Mouse (Mus musculus) forebrain, embryonic 13.5 days (tissue): ENCODE measurements at regions not wholly inside any gene's neighbourhood (a gene's known extent, or its start where the extent isn't known, plus 50 kb on each side); places are given as distances from the start of the nearest gene placed in this dataset.

Experiments used
- ATAC-seq: fragments of 200-750 bp; cut with Nextera tagmentation; 2 replicates; pipeline ENCODE4 v1.8.0; 2017
- H3K27ac ChIP-seq: fragments of 300-500 bp; sonication (generic); 2 replicates; pipeline ENCODE4 v1.5.1; 2015; ENCODE audit warnings: inconsistent platforms, mild to moderate bottlenecking, moderate library complexity
- H3K27me3 ChIP-seq: fragments of 300-500 bp; sonication (generic); 2 replicates; pipeline ENCODE4 v1.6.1; 2015; ENCODE audit warnings: mild to moderate bottlenecking, inconsistent platforms
- H3K36me3 ChIP-seq: fragments of 300-500 bp; sonication (generic); 2 replicates; pipeline ENCODE4 v1.6.1; 2015; ENCODE audit warnings: mild to moderate bottlenecking, inconsistent platforms; ENCODE audit not compliant: poor library complexity, severe bottlenecking
- H3K4me1 ChIP-seq: fragments of 300-500 bp; sonication (generic); 2 replicates; pipeline ENCODE4 v1.6.1; 2015; ENCODE audit warnings: inconsistent platforms
- H3K4me2 ChIP-seq: fragments of 300-500 bp; sonication (generic); 2 replicates; pipeline ENCODE4 v1.6.1; 2015; ENCODE audit warnings: inconsistent platforms, mild to moderate bottlenecking, moderate library complexity
- H3K4me3 ChIP-seq: fragments of 300-500 bp; sonication (generic); 2 replicates; pipeline ENCODE4 v1.5.1; 2015; ENCODE audit warnings: mild to moderate bottlenecking, inconsistent platforms
- H3K9ac ChIP-seq: fragments of 300-500 bp; sonication (generic); 2 replicates; pipeline ENCODE4 v1.6.1; 2015; ENCODE audit warnings: mild to moderate bottlenecking, inconsistent platforms
- H3K9me3 ChIP-seq: fragments of 300-500 bp; sonication (generic); replicated peaks from 2 replicates; pipeline ENCODE4 v1.6.1; 2016; ENCODE audit warnings: inconsistent platforms
- WGBS: fragments of 180-500 bp; shearing (Covaris S2); methylation state at CpG from one replicate; pipeline ENCODE4 v1.1.7; 2015; 5-methylcytosine and 5-hydroxymethylcytosine counted together

DNA sequence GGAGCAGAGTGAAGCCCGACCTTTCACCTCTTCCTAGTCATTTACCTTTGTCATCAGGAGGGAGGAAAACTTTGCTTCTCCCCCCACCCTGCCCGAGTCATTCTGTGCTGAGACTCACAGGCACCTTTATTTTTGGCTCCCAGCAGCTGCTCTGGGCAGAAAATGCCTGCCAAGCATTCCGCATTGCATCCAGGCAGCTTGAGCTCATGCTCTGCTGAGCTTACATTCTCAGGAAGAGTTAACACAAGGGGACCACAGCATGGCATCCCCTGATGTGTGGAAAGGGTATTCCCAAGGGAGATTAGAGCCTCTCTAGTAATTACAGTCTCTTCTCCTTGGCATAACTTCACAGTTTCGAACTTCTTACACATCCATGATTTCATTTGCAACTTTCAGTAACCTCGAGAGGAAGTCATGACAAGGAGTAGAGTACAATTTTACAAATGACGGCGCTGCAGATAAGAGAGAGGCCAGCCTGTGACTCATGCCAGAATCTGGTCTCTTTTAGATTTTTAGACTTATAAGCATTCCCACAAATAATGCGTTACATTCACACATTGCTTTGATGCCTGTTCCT lies 370.3 kb downstream of the Gpam start:
- peak; percentile 59; the same call in 1 of the 2 replicates for ATAC-seq
- H3K9me3 ChIP-seq: no peaks in the 10 kb centered on the region

DNA sequence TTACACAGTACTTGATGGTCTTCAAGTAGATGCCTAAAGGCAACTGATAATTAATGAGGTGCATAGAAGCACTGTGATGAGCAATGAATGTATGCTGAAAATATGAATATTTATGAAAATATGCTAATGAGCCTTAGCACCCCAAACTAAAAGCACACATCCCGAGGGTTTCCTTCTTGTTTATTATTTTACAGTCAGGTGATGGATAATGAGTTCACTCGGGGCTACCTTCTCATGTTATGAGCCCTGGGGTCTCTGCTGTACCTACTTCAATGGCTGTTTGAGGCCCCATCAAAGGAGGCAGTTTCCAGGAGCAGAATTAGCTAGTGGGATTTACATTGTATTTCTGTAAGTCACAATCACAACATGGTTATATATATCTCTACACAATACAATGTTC lies 371.6 kb downstream of the Gpam start:
- Histone ChIP-seq H3K27ac (no peak overlapping the region), H3K36me3 (no peaks in the 10 kb centered on the region), H3K9ac (no peak overlapping the region), H3K27me3 (no peaks in the 10 kb centered on the region), H3K4me1 (peaks cover 6% of the 10 kb centered on the region; the same call in 1 of the 2 replicates), H3K4me3 (no peak overlapping the region), H3K4me2 (no peak overlapping the region), H3K9me3 (no peaks in the 10 kb centered on the region)
- ATAC-seq: no peak
- 52% methylated on average over 2 of the region's 2 CpGs for WGBS

More for the DNA sequence above, 370.3 kb downstream of the Gpam start:
- Histone ChIP-seq H3K4me3 (no peak overlapping the region), H3K9ac (no peak overlapping the region), H3K4me1 (peaks cover 6% of the 10 kb centered on the region; the same call in 1 of the 2 replicates), H3K4me2 (no peak overlapping the region), H3K36me3 (no peaks in the 10 kb centered on the region), H3K27me3 (no peaks in the 10 kb centered on the region), H3K27ac (no peak overlapping the region)
- WGBS: 54% methylated on average over 8 of the region's 8 CpGs

DNA sequence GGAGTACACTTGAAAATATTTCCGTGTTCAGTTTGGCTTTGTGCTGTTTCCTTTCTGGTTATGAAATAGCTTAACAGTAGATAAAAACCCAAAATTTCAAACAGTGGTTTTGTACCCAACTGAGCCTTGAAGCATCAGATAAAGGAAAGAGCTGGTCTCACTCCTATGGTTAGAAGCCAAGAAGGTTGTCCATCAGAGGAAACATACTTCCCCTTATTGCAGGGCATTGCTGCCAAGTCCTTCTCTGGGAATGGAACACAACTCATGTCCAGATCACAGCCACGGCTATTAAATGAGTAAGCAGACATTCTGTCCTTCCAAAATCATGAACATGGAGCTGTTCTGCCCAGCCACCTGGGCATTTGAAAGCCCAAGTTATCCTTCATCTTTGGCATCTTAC lies 393.1 kb downstream of the Gpam start:
- H3K9ac ChIP-seq: no peak overlapping the region
- no peak overlapping the region for H3K4me2 ChIP-seq
- H3K36me3 ChIP-seq: no peaks in the 10 kb centered on the region
- H3K4me3 ChIP-seq: no peak overlapping the region
- no peak for ATAC-seq
- H3K9me3 ChIP-seq: no peaks in the 10 kb centered on the region
- whole genome bisulfite sequencing: 80% methylated on average over 2 of the region's 2 CpGs
- no peak overlapping the region for H3K27ac ChIP-seq
- H3K4me1 ChIP-seq: no peaks in the 10 kb centered on the region
- no peaks in the 10 kb centered on the region for H3K27me3 ChIP-seq

DNA sequence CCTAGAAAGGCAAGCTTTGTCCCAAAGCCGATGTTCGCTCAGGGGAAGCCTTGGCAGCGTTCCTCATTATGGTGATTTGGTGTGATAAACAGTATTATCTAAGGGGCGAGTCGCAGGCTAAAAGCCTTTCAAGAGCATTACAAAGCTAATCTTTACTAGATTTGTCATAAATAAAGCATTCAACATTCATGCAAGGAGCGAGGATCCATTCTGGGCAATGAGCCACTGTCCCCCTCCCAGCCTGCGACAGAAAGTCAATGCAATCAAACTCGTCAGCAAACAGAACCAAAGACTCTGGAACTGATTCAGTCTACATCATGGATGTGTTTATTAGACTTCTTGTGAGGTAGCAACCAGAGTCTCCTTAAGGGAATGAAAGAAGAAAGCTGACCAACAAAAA lies 395.3 kb downstream of the Gpam start:
- Histone ChIP-seq H3K9me3 (no peaks in the 10 kb centered on the region), H3K27me3 (no peaks in the 10 kb centered on the region), H3K27ac (no peak overlapping the region), H3K4me2 (no peak overlapping the region), H3K36me3 (no peaks in the 10 kb centered on the region), H3K4me1 (no peaks in the 10 kb centered on the region), H3K4me3 (no peak overlapping the region), H3K9ac (no peak overlapping the region)
- no peak for ATAC-seq
- 63% methylated on average over 8 of the region's 8 CpGs for WGBS

DNA sequence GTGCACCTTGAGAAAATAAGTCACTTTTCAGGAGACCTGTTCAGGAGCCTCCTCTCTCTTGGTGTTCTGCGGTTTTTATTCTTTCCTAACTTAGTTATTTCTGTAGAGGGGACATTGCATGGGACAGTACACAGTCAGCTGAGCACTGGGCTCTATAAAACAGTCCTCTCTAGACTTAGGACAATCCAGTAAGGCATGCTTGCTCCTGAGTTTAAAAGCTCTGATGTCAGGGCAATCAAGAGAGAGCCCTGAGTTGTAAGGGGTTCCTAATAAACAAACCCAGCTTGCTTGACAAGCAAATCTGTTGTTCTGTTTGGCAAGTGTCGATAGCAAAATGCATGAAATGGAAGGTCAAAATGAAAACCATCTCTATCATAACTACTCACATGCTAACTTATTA lies 395.7 kb downstream of the Gpam start:
- no peak for ATAC-seq
- H3K4me3 ChIP-seq: no peak overlapping the region
- 90% methylated on average over 2 of the region's 2 CpGs for WGBS
- H3K9me3 ChIP-seq: no peaks in the 10 kb centered on the region
- H3K9ac ChIP-seq: no peak overlapping the region
- H3K4me1 ChIP-seq: no peaks in the 10 kb centered on the region
- no peak overlapping the region for H3K4me2 ChIP-seq
- no peaks in the 10 kb centered on the region for H3K36me3 ChIP-seq
- no peak overlapping the region for H3K27ac ChIP-seq
- no peaks in the 10 kb centered on the region for H3K27me3 ChIP-seq

DNA sequence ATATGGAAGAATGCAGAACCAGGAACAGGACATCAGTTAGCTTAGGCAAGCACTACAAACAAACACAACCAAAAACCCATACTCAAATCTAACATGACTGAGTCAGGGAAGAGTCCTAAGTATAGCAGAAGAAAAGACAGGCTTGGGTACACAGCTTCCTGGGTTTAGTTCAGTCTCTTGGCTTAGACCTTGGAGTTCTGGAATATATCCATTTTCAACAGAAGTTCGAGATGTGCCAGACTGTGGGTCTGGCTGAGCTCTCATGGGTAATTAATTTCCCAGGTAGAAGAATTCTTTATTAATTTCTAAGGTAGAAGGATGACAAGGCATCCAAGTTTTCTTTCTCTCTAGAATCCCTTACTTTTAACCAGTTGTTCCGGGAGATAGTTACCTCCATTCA lies 396.2 kb downstream of the Gpam start:
- WGBS: 92% methylated on average over 2 of the region's 2 CpGs
- Histone ChIP-seq H3K9me3 (no peaks in the 10 kb centered on the region), H3K4me2 (no peak overlapping the region)

DNA sequence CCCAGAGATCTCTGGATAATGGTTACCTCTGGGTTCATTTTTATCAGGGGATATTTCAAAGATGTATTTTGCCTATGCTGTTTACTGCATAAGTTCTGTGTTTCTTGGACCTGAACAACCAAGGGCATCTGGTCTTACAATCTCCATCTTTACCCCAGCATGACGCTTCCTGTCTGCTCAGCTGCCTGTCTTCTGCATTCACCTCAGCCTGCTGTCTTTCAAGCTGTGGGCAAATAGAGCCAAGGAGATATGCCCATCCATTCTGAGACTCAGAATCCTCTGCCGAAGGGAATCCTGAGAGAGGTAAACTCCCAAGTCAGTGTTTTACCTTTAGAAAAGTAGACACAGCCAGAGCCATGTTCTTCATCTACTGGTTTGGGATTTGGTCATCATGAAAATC lies 396.7 kb downstream of the Gpam start:
- WGBS: 97% methylated on average over 2 of the region's 2 CpGs
- H3K9me3 ChIP-seq: no peaks in the 10 kb centered on the region
- H3K27me3 ChIP-seq: no peaks in the 10 kb centered on the region
- H3K4me1 ChIP-seq: no peaks in the 10 kb centered on the region
- no peak overlapping the region for H3K4me3 ChIP-seq
- ATAC-seq: no peak
- H3K36me3 ChIP-seq: no peaks in the 10 kb centered on the region
- H3K4me2 ChIP-seq: no peak overlapping the region
- no peak overlapping the region for H3K9ac ChIP-seq
- H3K27ac ChIP-seq: no peak overlapping the region

More for the DNA sequence above, 396.2 kb downstream of the Gpam start:
- no peak overlapping the region for H3K4me3 ChIP-seq
- H3K9ac ChIP-seq: no peak overlapping the region
- H3K27ac ChIP-seq: no peak overlapping the region
- H3K36me3 ChIP-seq: no peaks in the 10 kb centered on the region
- H3K27me3 ChIP-seq: no peaks in the 10 kb centered on the region
- no peaks in the 10 kb centered on the region for H3K4me1 ChIP-seq
- ATAC-seq: no peak

DNA sequence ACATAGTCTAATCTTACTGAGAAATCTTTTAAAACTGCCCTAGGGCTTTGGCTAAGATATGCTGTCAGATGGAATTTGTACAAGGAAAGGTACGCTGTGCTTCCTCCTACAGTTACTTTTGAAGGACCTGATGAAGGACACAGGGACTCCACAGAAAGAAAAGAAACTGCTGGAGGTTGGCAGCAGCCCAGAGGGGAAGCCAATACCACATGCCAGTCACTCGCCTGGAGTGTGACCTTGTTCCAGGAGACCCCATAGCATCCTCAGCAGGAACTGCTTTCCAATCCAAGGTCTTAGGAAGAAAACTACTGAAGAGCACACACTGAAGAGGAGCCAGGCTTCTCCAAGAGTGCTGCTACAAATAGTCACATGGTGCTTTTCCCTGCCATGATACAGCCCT lies 404.9 kb downstream of the Gpam start:
- no peak overlapping the region for H3K27ac ChIP-seq
- no peak overlapping the region for H3K9ac ChIP-seq
- ATAC-seq: no peak
- no peaks in the 10 kb centered on the region for H3K4me1 ChIP-seq
- no peak overlapping the region for H3K4me3 ChIP-seq
- H3K4me2 ChIP-seq: no peak overlapping the region
- H3K9me3 ChIP-seq: no peaks in the 10 kb centered on the region
- H3K36me3 ChIP-seq: no peaks in the 10 kb centered on the region
- WGBS: 82% methylated on average over 2 of the region's 2 CpGs
- no peaks in the 10 kb centered on the region for H3K27me3 ChIP-seq

DNA sequence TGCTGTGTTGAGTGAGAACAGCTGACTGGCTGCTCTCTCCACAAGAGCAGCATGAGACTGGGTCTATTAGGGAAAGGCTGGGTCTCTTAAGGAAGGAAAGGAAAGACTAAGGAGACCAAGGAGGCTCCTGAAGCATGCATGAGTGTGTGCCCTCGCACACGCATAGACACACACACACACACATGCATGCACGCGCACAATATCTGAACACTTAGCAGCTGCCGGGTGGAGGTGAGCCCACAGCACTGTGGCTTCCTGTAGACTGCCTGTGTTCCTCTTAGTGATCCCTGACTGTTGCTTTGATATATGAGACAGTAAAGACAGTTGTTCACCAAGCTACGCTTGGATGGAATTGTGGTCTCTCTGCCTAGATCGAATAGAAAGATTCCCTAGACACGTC lies 429.6 kb downstream of the Gpam start:
- no peak overlapping the region for H3K4me2 ChIP-seq
- no peaks in the 10 kb centered on the region for H3K36me3 ChIP-seq
- 92% methylated on average over 8 of the region's 8 CpGs for WGBS
- no peaks in the 10 kb centered on the region for H3K9me3 ChIP-seq
- no peak overlapping the region for H3K27ac ChIP-seq
- no peaks in the 10 kb centered on the region for H3K4me1 ChIP-seq
- no peak overlapping the region for H3K9ac ChIP-seq
- ATAC-seq: no peak
- no peaks in the 10 kb centered on the region for H3K27me3 ChIP-seq
- H3K4me3 ChIP-seq: no peak overlapping the region

DNA sequence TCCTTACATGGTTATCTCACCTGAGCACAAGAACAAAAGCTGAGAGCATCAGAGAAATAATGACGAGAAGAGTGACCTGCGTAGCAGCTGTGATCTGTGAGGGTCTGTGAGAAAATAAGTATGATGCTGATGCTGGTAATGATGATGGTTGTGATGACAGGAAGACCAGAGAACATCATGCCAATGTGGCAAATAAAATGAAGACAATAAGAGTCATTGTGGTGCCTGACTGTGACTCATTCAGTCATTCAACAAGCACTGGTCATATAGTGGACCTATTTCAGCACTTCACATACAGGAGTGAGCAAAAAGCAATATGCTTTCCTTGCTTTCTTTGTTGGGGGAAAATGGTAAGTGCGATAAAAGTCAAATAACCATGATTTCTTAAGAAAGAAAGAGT lies 433.3 kb downstream of the Gpam start:
- H3K4me2 ChIP-seq: no peak overlapping the region
- no peaks in the 10 kb centered on the region for H3K36me3 ChIP-seq
- no peaks in the 10 kb centered on the region for H3K27me3 ChIP-seq
- 92% methylated on average over 3 of the region's 3 CpGs for WGBS
- no peaks in the 10 kb centered on the region for H3K4me1 ChIP-seq
- no peak overlapping the region for H3K27ac ChIP-seq
- no peak overlapping the region for H3K9ac ChIP-seq
- no peaks in the 10 kb centered on the region for H3K9me3 ChIP-seq
- ATAC-seq: no peak
- no peak overlapping the region for H3K4me3 ChIP-seq

DNA sequence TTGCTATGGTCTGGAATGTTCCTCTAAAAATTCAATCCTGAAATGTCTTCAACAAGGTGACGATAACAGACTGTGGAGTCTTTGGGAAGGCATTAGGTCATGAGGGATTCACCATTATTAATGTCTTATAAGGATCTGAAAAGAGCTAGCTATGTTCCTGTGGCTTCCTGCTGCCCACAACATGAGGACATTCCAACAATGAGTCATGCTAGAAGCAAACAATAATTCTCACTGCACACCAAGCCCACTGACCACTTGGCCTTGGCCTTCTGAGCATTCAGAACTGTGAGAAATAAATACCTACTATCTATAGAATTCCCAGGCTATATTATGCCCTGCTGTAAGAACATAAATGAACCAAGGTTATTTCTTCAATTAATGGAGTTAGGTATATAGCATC lies 433.9 kb downstream of the Gpam start:
- no peak overlapping the region for H3K9ac ChIP-seq
- H3K4me1 ChIP-seq: no peaks in the 10 kb centered on the region
- 80% methylated on average over 1 of the region's 1 CpGs for WGBS
- no peaks in the 10 kb centered on the region for H3K27me3 ChIP-seq
- H3K36me3 ChIP-seq: no peaks in the 10 kb centered on the region
- H3K4me3 ChIP-seq: no peak overlapping the region
- H3K27ac ChIP-seq: no peak overlapping the region
- ATAC-seq: no peak
- no peaks in the 10 kb centered on the region for H3K9me3 ChIP-seq
- H3K4me2 ChIP-seq: no peak overlapping the region

DNA sequence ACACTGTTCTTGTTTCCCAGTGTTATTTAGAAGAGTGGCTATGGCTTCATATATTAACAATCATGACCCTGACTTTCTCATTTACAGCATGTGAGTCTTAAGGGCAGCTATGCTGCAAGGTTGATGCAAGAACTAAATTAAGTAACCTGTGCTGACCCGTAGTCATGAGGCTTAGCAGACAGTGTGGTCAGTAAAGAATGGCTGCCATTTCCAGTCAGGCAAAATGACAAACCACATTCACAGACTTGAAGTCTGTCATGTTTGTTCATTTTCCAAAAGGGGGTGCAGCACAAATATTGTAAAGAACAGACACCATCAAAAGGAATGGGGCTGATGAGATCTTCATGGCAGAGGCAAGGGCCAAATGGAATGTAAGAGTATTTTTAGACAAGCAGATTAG lies 435.2 kb downstream of the Gpam start:
- H3K9me3 ChIP-seq: no peaks in the 10 kb centered on the region
- ATAC-seq: no peak
- no peak overlapping the region for H3K4me3 ChIP-seq
- 91% methylated on average over 1 of the region's 1 CpGs for WGBS
- no peak overlapping the region for H3K27ac ChIP-seq
- no peaks in the 10 kb centered on the region for H3K4me1 ChIP-seq
- no peaks in the 10 kb centered on the region for H3K27me3 ChIP-seq
- no peak overlapping the region for H3K4me2 ChIP-seq
- no peak overlapping the region for H3K9ac ChIP-seq
- H3K36me3 ChIP-seq: no peaks in the 10 kb centered on the region

DNA sequence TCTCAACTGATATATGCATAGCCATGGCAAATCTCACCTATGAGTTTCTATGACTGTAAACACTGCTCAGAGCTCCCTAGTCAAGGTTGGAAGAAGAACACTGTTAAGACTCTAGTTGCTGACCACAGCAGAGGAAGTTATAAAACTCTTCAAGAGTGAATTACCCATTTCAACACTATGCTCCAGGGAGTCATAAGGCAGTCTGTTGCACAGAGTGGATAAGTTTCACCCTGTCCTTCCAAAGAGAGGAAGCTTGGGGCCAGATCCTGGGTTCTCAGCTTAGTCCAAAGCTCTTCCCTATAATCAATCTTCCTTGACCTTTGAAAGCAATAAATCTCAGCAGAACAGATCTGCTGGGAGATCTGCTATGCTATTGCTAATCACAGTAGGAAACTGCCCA lies 438.4 kb downstream of the Gpam start:
- no peaks in the 10 kb centered on the region for H3K36me3 ChIP-seq

More for the DNA sequence above, 438.4 kb downstream of the Gpam start:
- Histone ChIP-seq H3K4me3 (no peak overlapping the region), H3K4me1 (no peaks in the 10 kb centered on the region), H3K27ac (no peak overlapping the region), H3K9me3 (no peaks in the 10 kb centered on the region), H3K27me3 (no peaks in the 10 kb centered on the region), H3K4me2 (no peak overlapping the region), H3K9ac (no peak overlapping the region)
- ATAC-seq: no peak
